Mouse (Mus musculus): ENCODE measurements around the gene Kcnmb3.

GRCm38 (mm10) chr3:32479961-32480360, 12.1 kb downstream of the Kcnmb3 start:
- TF ChIP-seq POLR2A (IDR thresholded peaks at IDR 0.05; ENCODE audit: low read depth, low read length) (no peak), CTCF (IDR thresholded peaks at IDR 0.05; ENCODE audit: borderline replicate concordance, insufficient read depth, low read length) (no peak)

Measured in embryonic fibroblast, embryonic 13.5 days (primary cell).